Mouse (Mus musculus): ENCODE measurements at regions not wholly inside any gene's neighbourhood (a gene's known extent, or its start where the extent isn't known, plus 50 kb on each side); places are given as distances from the start of the nearest gene placed in this dataset.

- TF ChIP-seq CTCF (IDR thresholded peaks at IDR 0.05; ENCODE audit: low read depth): no peak
- TF ChIP-seq EP300 (IDR thresholded peaks at IDR 0.05; ENCODE audit: low read depth): no peak
These were observed 108.4 kb upstream of the Gm9747 start for GRCm38 (mm10) chr1:82124503-82124902.
